Mouse (Mus musculus): Measurements from ENCODE around the gene Tspan1.
A peak's percentile ranks its signal among the peaks of the same experiment; 100 is the strongest.

Tspan1 gene

GRCm38 (mm10) chr4:116167404-116167803 is at the start of gene Tspan1:
Gene Tspan1 (minus strand): TSS chr4:116167601.
- DNase-seq (ENCODE audit: low read depth, low spot score), result no peak

- peak; percentile 47 for DNase-seq (ENCODE audit: low read depth, low spot score)
Measured at GRCm38 (mm10) chr4:116217046-116217445, 49.6 kb upstream of the Tspan1 start.

GRCm38 (mm10) chr4:116215895-116216605 is 48.6 kb upstream of the Tspan1 start:
- no peak for DNase-seq (ENCODE audit: low read depth, low spot score)

GRCm38 (mm10) chr4:116208891-116209290 is 41.5 kb upstream of the Tspan1 start:
- DNase-seq (ENCODE audit: low read depth, low spot score), result no peak

- no peak for DNase-seq (ENCODE audit: low read depth, low spot score)
Measured at GRCm38 (mm10) chr4:116206531-116206930, 39.1 kb upstream of the Tspan1 start.

GRCm38 (mm10) chr4:116204422-116204821 is 37.0 kb upstream of the Tspan1 start:
- DNase-seq (ENCODE audit: low read depth, low spot score), result no peak

- DNase-seq (ENCODE audit: low read depth, low spot score), result peak; percentile 21
Measured at GRCm38 (mm10) chr4:116198422-116198821, 31.0 kb upstream of the Tspan1 start.

- no peak for DNase-seq (ENCODE audit: low read depth, low spot score)
Measured at GRCm38 (mm10) chr4:116193583-116194383, 26.4 kb upstream of the Tspan1 start.

- DNase-seq (ENCODE audit: low read depth, low spot score), result no peak
Measured at GRCm38 (mm10) chr4:116192286-116192835, 25.0 kb upstream of the Tspan1 start.

- no peak for DNase-seq (ENCODE audit: low read depth, low spot score)
Measured at GRCm38 (mm10) chr4:116185083-116185482, 17.7 kb upstream of the Tspan1 start.

GRCm38 (mm10) chr4:116182745-116183144 is 15.3 kb upstream of the Tspan1 start:
- no peak for DNase-seq (ENCODE audit: low read depth, low spot score)

- no peak for DNase-seq (ENCODE audit: low read depth, low spot score)
Measured at GRCm38 (mm10) chr4:116182079-116182478, 14.7 kb upstream of the Tspan1 start.

- DNase-seq (ENCODE audit: low read depth, low spot score), result no peak
Measured at GRCm38 (mm10) chr4:116177140-116177539, 9.7 kb upstream of the Tspan1 start.

- no peak for DNase-seq (ENCODE audit: low read depth, low spot score)
Measured at GRCm38 (mm10) chr4:116176543-116176988, 9.2 kb upstream of the Tspan1 start.

GRCm38 (mm10) chr4:116175711-116176542 is 8.5 kb upstream of the Tspan1 start:
- peak; percentile 52 for DNase-seq (ENCODE audit: low read depth, low spot score)

GRCm38 (mm10) chr4:116175136-116175535 is 7.7 kb upstream of the Tspan1 start:
- DNase-seq (ENCODE audit: low read depth, low spot score), result no peak

- DNase-seq (ENCODE audit: low read depth, low spot score), result peak; percentile 61
Measured at GRCm38 (mm10) chr4:116174466-116175116, 7.2 kb upstream of the Tspan1 start.

- no peak for DNase-seq (ENCODE audit: low read depth, low spot score)
Measured at GRCm38 (mm10) chr4:116173752-116174151, 6.4 kb upstream of the Tspan1 start.

GRCm38 (mm10) chr4:116173072-116173471 is 5.7 kb upstream of the Tspan1 start, which contains the start of the genes 1700042G07Rik and Gm49337:
Gene 1700042G07Rik (plus strand): TSS chr4:116173372.
Gene Gm49337 (plus strand): TSS chr4:116173384.
- DNase-seq (ENCODE audit: low read depth, low spot score), result no peak

- no peak for DNase-seq (ENCODE audit: low read depth, low spot score)
Measured at GRCm38 (mm10) chr4:116169353-116169672, 1.9 kb upstream of the Tspan1 start.
